Mouse (Mus musculus) CH12.LX (cell line): Measurements from ENCODE around the gene Gm14214. TPM values are rescaled to one million over a fixed set of nuclear protein-coding genes. Genes with fewer than 3 reads are reported as not detected.

Experiments
- DNase-seq: peaks from one replicate; pipeline ENCODE4 v3.0.0-alpha.2; 2013; ENCODE audit errors: extremely low read depth
- H3K27ac ChIP-seq: 2 replicates; pipeline ENCODE4 v1.5.1; 2012; ENCODE audit warnings: low read depth, mild to moderate bottlenecking, control low read depth, moderate library complexity; ENCODE audit not compliant: insufficient read depth
- H3K27me3 ChIP-seq: replicated peaks from 2 replicates; pipeline ENCODE3; 2012; ENCODE audit warnings: inconsistent platforms
- H3K36me3 ChIP-seq, 2 experiments: replicated peaks in 1 of 2; 2 replicates each; pipeline versions ENCODE3 to v1.6.1; 2012; ENCODE audit warnings: inconsistent platforms in 1 of 2, low read length in 1 of 2, mild to moderate bottlenecking in 1 of 2, mixed read lengths in 1 of 2, moderate library complexity in 1 of 2; ENCODE audit not compliant: control insufficient read depth in 1 of 2, insufficient read depth in 1 of 2
- H3K4me1 ChIP-seq, 2 experiments: 2 replicates each; pipeline ENCODE4 v1.6.1; 2012; ENCODE audit warnings: inconsistent platforms in 1 of 2, moderate library complexity in 1 of 2; ENCODE audit not compliant: insufficient read depth in 2 of 2, control insufficient read depth in 1 of 2
- H3K4me2 ChIP-seq: 2 replicates; pipeline ENCODE4 v1.6.1; 2012; ENCODE audit warnings: low read depth, mild to moderate bottlenecking, control low read depth; ENCODE audit not compliant: poor library complexity, insufficient read depth, severe bottlenecking
- H3K4me3 ChIP-seq, 3 experiments: fragments of 150-350 bp in 1 of 3; sonication (generic) in 1 of 3; replicated peaks in 1 of 3; 2 replicates each; pipeline versions ENCODE3 to v1.5.1; 2011 to 2012; ENCODE audit warnings: low read depth in 2 of 3, low read length in 2 of 3, mild to moderate bottlenecking in 2 of 3, moderate library complexity in 2 of 3, control low read depth in 1 of 3, improper control_type of control experiment in 1 of 3, inconsistent platforms in 1 of 3, mixed read lengths in 1 of 3; ENCODE audit not compliant: poor library complexity in 1 of 3
- H3K79me2 ChIP-seq: replicated peaks from 2 replicates; pipeline ENCODE4 v1.6.1; 2012; ENCODE audit warnings: mild to moderate bottlenecking, moderate library complexity; ENCODE audit not compliant: control insufficient read depth, poor library complexity, insufficient read depth, severe bottlenecking; ENCODE audit errors: extremely low read depth
- H3K9ac ChIP-seq: 2 replicates; pipeline ENCODE4 v1.6.1; 2012; ENCODE audit warnings: low read depth, mild to moderate bottlenecking, control low read depth, moderate library complexity; ENCODE audit not compliant: insufficient read depth
- H3K9me3 ChIP-seq: replicated peaks from 2 replicates; pipeline ENCODE3; 2012; ENCODE audit warnings: low read length, inconsistent platforms, mixed read lengths
- BHLHE40 ChIP-seq: IDR thresholded peaks from 2 replicates; pipeline ENCODE4 v1.6.1; 2011; ENCODE audit warnings: mild to moderate bottlenecking, low read depth, low read length, improper control_type of control experiment
- CHD2 ChIP-seq: IDR thresholded peaks from 2 replicates; pipeline ENCODE4 v1.6.1; 2011; ENCODE audit warnings: low read length, improper control_type of control experiment
- CTCF ChIP-seq, 2 experiments: IDR thresholded peaks in 1 of 2; conservative IDR thresholded peaks in 1 of 2; 2 replicates each; pipeline ENCODE4 v1.5.1; 2011 to 2012; ENCODE audit warnings: low read depth in 2 of 2, low read length in 2 of 2, improper control_type of control experiment in 1 of 2, inconsistent platforms in 1 of 2, mild to moderate bottlenecking in 1 of 2, moderate library complexity in 1 of 2
- E2F4 ChIP-seq: IDR thresholded peaks from 2 replicates; pipeline ENCODE4 v1.6.1; 2011; ENCODE audit warnings: low read depth, low read length, improper control_type of control experiment; ENCODE audit not compliant: insufficient replicate concordance
- ETS1 ChIP-seq: conservative IDR thresholded peaks from 2 replicates; pipeline ENCODE4 v1.6.1; 2012; ENCODE audit warnings: low read depth, mild to moderate bottlenecking, inconsistent platforms, low read length, improper control_type of control experiment, moderate library complexity
- HCFC1 ChIP-seq: IDR thresholded peaks from 2 replicates; pipeline ENCODE4 v1.6.1; 2012; ENCODE audit warnings: low read depth, mild to moderate bottlenecking, inconsistent platforms, low read length, improper control_type of control experiment
- IRF4 ChIP-seq: IDR thresholded peaks from 2 replicates; pipeline ENCODE4 v1.6.1; 2014; ENCODE audit warnings: low read depth, mild to moderate bottlenecking, inconsistent platforms, low read length, improper control_type of control experiment
- JUN ChIP-seq: IDR thresholded peaks from 2 replicates; pipeline ENCODE4 v1.6.1; 2011; ENCODE audit warnings: low read depth, mild to moderate bottlenecking, low read length, improper control_type of control experiment, moderate library complexity; ENCODE audit not compliant: insufficient read depth
- JUND ChIP-seq: conservative IDR thresholded peaks from 2 replicates; pipeline ENCODE4 v1.6.1; 2011; ENCODE audit warnings: low read depth, low read length, improper control_type of control experiment
- KAT2A ChIP-seq: IDR thresholded peaks from 2 replicates; pipeline ENCODE4 v1.6.1; 2012; ENCODE audit warnings: low read length, improper control_type of control experiment, inconsistent platforms; ENCODE audit not compliant: insufficient replicate concordance
- MAFK ChIP-seq: IDR thresholded peaks from 2 replicates; pipeline ENCODE4 v1.6.1; 2011; ENCODE audit warnings: low read length, improper control_type of control experiment; ENCODE audit not compliant: insufficient replicate concordance
- MAX ChIP-seq: IDR thresholded peaks from 2 replicates; pipeline ENCODE4 v1.6.1; 2011; ENCODE audit warnings: low read length, improper control_type of control experiment
- MAZ ChIP-seq: IDR thresholded peaks from 2 replicates; pipeline ENCODE4 v1.6.1; 2012; ENCODE audit warnings: low read depth, mild to moderate bottlenecking, inconsistent platforms, low read length, improper control_type of control experiment, moderate library complexity
- MXI1 ChIP-seq: IDR thresholded peaks from 2 replicates; pipeline ENCODE4 v1.6.1; 2011; ENCODE audit warnings: mild to moderate bottlenecking, low read depth, low read length, improper control_type of control experiment
- MYC ChIP-seq: IDR thresholded peaks from 2 replicates; pipeline ENCODE4 v1.6.1; 2011; ENCODE audit warnings: low read depth, mild to moderate bottlenecking, improper control_type of control experiment, low read length
- PAX5 ChIP-seq: IDR thresholded peaks from 2 replicates; pipeline ENCODE4 v1.6.1; 2012; ENCODE audit warnings: low read length, inconsistent platforms, mixed read lengths
- POLR2AphosphoS2 ChIP-seq: IDR thresholded peaks from 2 replicates; pipeline ENCODE4 v1.6.1; 2011; ENCODE audit warnings: low read depth, low read length, improper control_type of control experiment
- RAD21 ChIP-seq: IDR thresholded peaks from 2 replicates; pipeline ENCODE4 v1.6.1; 2011; ENCODE audit warnings: low read depth, mild to moderate bottlenecking, low read length, improper control_type of control experiment, moderate library complexity
- RCOR1 ChIP-seq: conservative IDR thresholded peaks from 2 replicates; pipeline ENCODE4 v1.6.1; 2012; ENCODE audit warnings: low read depth, mild to moderate bottlenecking, inconsistent platforms, low read length, improper control_type of control experiment
- SIN3A ChIP-seq: IDR thresholded peaks from 2 replicates; pipeline ENCODE4 v1.6.1; 2012; ENCODE audit warnings: low read length, improper control_type of control experiment, inconsistent platforms
- TBP ChIP-seq: conservative IDR thresholded peaks from 2 replicates; pipeline ENCODE4 v1.6.1; 2011; ENCODE audit warnings: low read depth, low read length, improper control_type of control experiment
- UBTF ChIP-seq: IDR thresholded peaks from 2 replicates; pipeline ENCODE4 v1.6.1; 2012; ENCODE audit warnings: low read depth, mild to moderate bottlenecking, inconsistent platforms, low read length, improper control_type of control experiment, moderate library complexity
- ZC3H11A ChIP-seq: IDR thresholded peaks from 2 replicates; pipeline ENCODE4 v1.6.1; 2012; ENCODE audit warnings: low read depth, mild to moderate bottlenecking, inconsistent platforms, low read length, improper control_type of control experiment
- ZKSCAN1 ChIP-seq: IDR thresholded peaks from 2 replicates; pipeline ENCODE4 v1.6.1; 2012; ENCODE audit warnings: low read depth, inconsistent platforms, low read length, improper control_type of control experiment, borderline replicate concordance
- ZMIZ1 ChIP-seq: IDR thresholded peaks from 2 replicates; pipeline ENCODE4 v1.6.1; 2012; ENCODE audit warnings: low read depth, mild to moderate bottlenecking, inconsistent platforms, low read length, improper control_type of control experiment
- ZNF384 ChIP-seq: IDR thresholded peaks from 2 replicates; pipeline ENCODE4 v1.6.1; 2012; ENCODE audit warnings: low read depth, low read length, improper control_type of control experiment, inconsistent platforms
- dilution Hi-C: fragments of 300-500 bp; cut with MboI; formaldehyde crosslinking; loops from 2 replicates; pipeline ENCODE4 v1.14.3; 2020; ENCODE audit warnings: low sequenced_read_pairs; ENCODE audit not compliant: extremely low pct_unique_long_range_greater_than_20kb, extremely low pct_ligation_motif_present
- in situ Hi-C: fragments of 300-500 bp; cut with MboI; formaldehyde crosslinking; loops from 3 replicates; pipeline ENCODE4 v1.14.3; 2019; ENCODE audit warnings: low sequenced_read_pairs, low pct_ligation_motif_present, low pct_unique_long_range_greater_than_20kb, mixed read lengths
- polyA plus RNA-seq: library from polyadenylated mRNA; unstranded; fragments of >175 nt; gene quantifications from 2 replicates; pipeline ENCODE4 v1.2.1, GENCODE M21; 2012; ENCODE audit warnings: low read depth; ENCODE audit not compliant: insufficient read length
- total RNA-seq, 2 experiments: library from RNA; depleted of rRNA; stranded (reverse); fragments of 300-350 nt in 1 of 2; fragments of >200 nt in 1 of 2; gene quantifications; 2 replicates each; pipeline ENCODE4 v1.2.3; 2012 to 2014

Gm14214 gene
- total and polyA plus RNA-seq, 3 experiments = 0.41 TPM; not detected in 2

GRCm38 (mm10) chr2:154735416-154735815 lies 34.4 kb downstream of the Gm14214 start:
- Histone ChIP-seq H3K4me2 (no peak overlapping the region), H3K9me3 (no peaks in the 10 kb centered on the region), H3K27ac (no peak overlapping the region), H3K27me3 (no peaks in the 10 kb centered on the region), H3K79me2 (no peaks in the 10 kb centered on the region), H3K36me3 (no peaks in the 10 kb centered on the region), H3K9ac (no peak overlapping the region), H3K4me1 (peaks cover 17 to 49% of the 10 kb centered on the region in 2 experiments), H3K4me3 (no peak overlapping the region)
- DNase-seq = no peak
- in situ Hi-C loops = no loop called here
- TF ChIP-seq RAD21 (no peak), ETS1 (no peak), MAX (no peak), MXI1 (no peak), UBTF (no peak), RCOR1 (no peak), JUND (no peak), ZMIZ1 (no peak), MYC (no peak), BHLHE40 (no peak), ZNF384 (no peak), ZC3H11A (no peak), PAX5 (no peak), CTCF (conservative IDR thresholded peaks at IDR 0.05 in 1 of 2, IDR thresholded peaks at IDR 0.05 in 1 of 2; ENCODE audit: low read depth in 2 of 2, low read length in 2 of 2) (no peak), E2F4 (no peak), MAZ (no peak), JUN (no peak)
- dilution Hi-C loops = no loop called here

DNA sequence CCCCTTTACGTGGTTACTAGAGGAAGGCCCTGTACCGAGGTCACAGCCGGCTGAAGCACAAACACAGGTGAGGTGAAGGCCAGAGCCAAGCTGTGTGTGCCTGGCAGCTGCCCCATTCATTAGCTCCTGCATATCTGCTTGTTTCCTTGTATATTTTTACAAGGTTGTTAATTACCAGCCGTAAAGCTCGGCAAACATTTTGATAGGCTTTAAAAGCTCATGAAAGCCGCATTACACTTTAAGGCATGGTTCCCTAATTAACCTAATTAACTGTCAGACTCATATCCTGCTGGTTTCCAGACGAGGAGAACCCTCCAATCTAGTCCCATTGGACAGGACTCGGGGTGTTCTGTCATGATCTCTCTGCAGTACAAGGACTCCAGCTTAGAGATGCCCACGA lies 34.9 kb downstream of the Gm14214 start:
- no peaks in the 10 kb centered on the region for H3K36me3 ChIP-seq
- dilution Hi-C loops = no loop called here
- H3K4me2 ChIP-seq = no peak overlapping the region
- H3K9ac ChIP-seq = no peak overlapping the region
- peaks cover 17 to 49% of the 10 kb centered on the region in 2 experiments for H3K4me1 ChIP-seq
- no peak for TF ChIP-seq IRF4
- no peak for TF ChIP-seq PAX5
- no peak for TF ChIP-seq JUND
- no peak for TF ChIP-seq UBTF
- TF ChIP-seq SIN3A = no peak
- no peak for TF ChIP-seq MYC
- no peak for TF ChIP-seq CHD2
- TF ChIP-seq MXI1 = no peak
- TF ChIP-seq MAFK = no peak
- TF ChIP-seq ZKSCAN1 = no peak
- no peak for TF ChIP-seq POLR2AphosphoS2
- TF ChIP-seq KAT2A = no peak
- TF ChIP-seq TBP = no peak
- no peak for TF ChIP-seq ZC3H11A
- TF ChIP-seq ZNF384 = no peak
- TF ChIP-seq HCFC1 = no peak
- TF ChIP-seq, all 38 proteins: peak for 0
- no peak for DNase-seq
- no peaks in the 10 kb centered on the region for H3K27me3 ChIP-seq
- no peak overlapping the region for H3K4me3 ChIP-seq
- H3K79me2 ChIP-seq = no peaks in the 10 kb centered on the region
- H3K27ac ChIP-seq = no peak overlapping the region
- H3K9me3 ChIP-seq = no peaks in the 10 kb centered on the region
- in situ Hi-C loops = no loop called here
